Mouse (Mus musculus) embryonic facial prominence, embryonic 11.5 days (tissue): ENCODE data around the gene Spg21. TPM values are rescaled to one million over a fixed set of nuclear protein-coding genes. Genes with fewer than 3 reads are reported as not detected.

Experiments
- ATAC-seq: fragments of 200-750 bp; cut with Nextera tagmentation; replicated peaks from 2 replicates; pipeline ENCODE4 v1.8.0; 2017; ENCODE audit warnings: low read depth; ENCODE audit not compliant: insufficient number of reproducible peaks, low FRiP score, low TSS enrichment
- DNase-seq: peaks from one replicate; pipeline ENCODE4 v3.0.0-alpha.2; 2015; ENCODE audit warnings: low spot score
- H3K27ac ChIP-seq: fragments of 300-500 bp; sonication (generic); replicated peaks from 2 replicates; pipeline ENCODE4 v1.5.1; 2014; ENCODE audit warnings: mild to moderate bottlenecking, low read depth, low read length, control low read depth
- H3K27me3 ChIP-seq: fragments of 300-500 bp; sonication (generic); 2 replicates; pipeline ENCODE4 v1.6.1; 2014; ENCODE audit warnings: mild to moderate bottlenecking, low read length, moderate library complexity, mixed read lengths; ENCODE audit not compliant: control insufficient read depth, insufficient read depth
- H3K36me3 ChIP-seq: fragments of 300-500 bp; sonication (generic); replicated peaks from 2 replicates; pipeline ENCODE4 v1.6.1; 2014; ENCODE audit warnings: low read depth, mild to moderate bottlenecking, low read length, moderate library complexity, mixed read lengths; ENCODE audit not compliant: control insufficient read depth, insufficient read depth
- H3K4me1 ChIP-seq: fragments of 300-500 bp; sonication (generic); 2 replicates; pipeline ENCODE4 v1.6.1; 2014; ENCODE audit warnings: low read length, mixed read lengths; ENCODE audit not compliant: control insufficient read depth, insufficient read depth
- H3K4me2 ChIP-seq: fragments of 300-500 bp; sonication (generic); 2 replicates; pipeline ENCODE4 v1.6.1; 2014; ENCODE audit warnings: low read depth, mild to moderate bottlenecking, control low read depth, low read length, moderate library complexity
- H3K4me3 ChIP-seq: fragments of 300-500 bp; sonication (generic); 2 replicates; pipeline ENCODE4 v1.5.1; 2014; ENCODE audit warnings: low read depth, low read length, control low read depth
- H3K9ac ChIP-seq: fragments of 300-500 bp; sonication (generic); replicated peaks from 2 replicates; pipeline ENCODE4 v1.6.1; 2014; ENCODE audit warnings: mild to moderate bottlenecking, control low read depth, low read length
- H3K9me3 ChIP-seq: fragments of 300-500 bp; sonication (generic); replicated peaks from 2 replicates; pipeline ENCODE4 v1.6.1; 2016; ENCODE audit warnings: mild to moderate bottlenecking, low read length, inconsistent platforms, mixed read lengths; ENCODE audit not compliant: control insufficient read depth
- WGBS: fragments of 180-500 bp; shearing (Covaris S2); extraction: QIAGEN DNeasy Blood & Tissue Kit; methylation state at CpG from one replicate; pipeline ENCODE4 v1.1.7; 2014; 5-methylcytosine and 5-hydroxymethylcytosine counted together
- polyA plus RNA-seq: library from polyadenylated mRNA; unstranded; fragments of >200 nt; fragmentation: Nextera tagmentation; extraction: Ambion mirVana; gene quantifications from 2 replicates; pipeline ENCODE4 v1.2.1, GENCODE M21; 2014

Gene Spg21
- polyA plus RNA-seq, 1 experiment from 2014 or later = 157 TPM

- Histone ChIP-seq H3K4me1 (no peaks in the 10 kb centered on the region), H3K27ac (no peak overlapping the region), H3K4me2 (no peak overlapping the region), H3K4me3 (no peak overlapping the region), H3K9me3 (no peaks in the 10 kb centered on the region), H3K9ac (no peak overlapping the region), H3K27me3 (no peaks in the 10 kb centered on the region), H3K36me3 (no peaks in the 10 kb centered on the region)
- DNase-seq (no peak), ATAC-seq (no peak)
- whole genome bisulfite sequencing = 76% methylated on average over 8 of the region's 8 CpGs
Observed at GRCm38 (mm10) chr9:65514431-65514830, 53.7 kb downstream of the Spg21 start.

GRCm38 (mm10) chr9:65514851-65515261 is 54.1 kb downstream of the Spg21 start:
- ATAC-seq (no peak), DNase-seq (no peak)
- Histone ChIP-seq H3K4me2 (no peak overlapping the region), H3K4me3 (no peak overlapping the region), H3K9me3 (no peaks in the 10 kb centered on the region), H3K4me1 (no peaks in the 10 kb centered on the region), H3K36me3 (no peaks in the 10 kb centered on the region), H3K27me3 (no peaks in the 10 kb centered on the region), H3K9ac (no peak overlapping the region), H3K27ac (no peak overlapping the region; the same call in 1 of the 2 replicates)
- WGBS = 63% methylated on average over 3 of the region's 3 CpGs

GRCm38 (mm10) chr9:65519807-65520504 is 59.2 kb downstream of the Spg21 start, which contains the start of gene Ankdd1a:
Ankdd1a (minus strand) TSS chr9:65520193.
- Histone ChIP-seq H3K4me1 (no peaks in the 10 kb centered on the region), H3K27me3 (no peaks in the 10 kb centered on the region), H3K4me3 (peak within 1 kb of the TSS; percentile 20), H3K9ac (peak within 1 kb of the TSS; percentile 26; the same call in 1 of the 2 replicates), H3K27ac (no peak within 1 kb of the TSS), H3K9me3 (no peaks in the 10 kb centered on the region), H3K4me2 (peak within 1 kb of the TSS; percentile 42), H3K36me3 (no peaks in the 10 kb centered on the region)
- 7% methylated on average over 25 of the region's 25 CpGs for WGBS
- peak; percentile 46 for DNase-seq
- peak; percentile 53 for ATAC-seq

- no peak for ATAC-seq
- no peak overlapping the region for H3K9ac ChIP-seq
- H3K4me2 ChIP-seq = peak overlapping the region; percentile 42
- H3K4me3 ChIP-seq = no peak overlapping the region; the same call in 1 of the 2 replicates
- no peak overlapping the region for H3K27ac ChIP-seq
- no peaks in the 10 kb centered on the region for H3K9me3 ChIP-seq
- H3K36me3 ChIP-seq = no peaks in the 10 kb centered on the region
- no peaks in the 10 kb centered on the region for H3K4me1 ChIP-seq
- 16% methylated on average over 11 of the region's 11 CpGs for WGBS
- H3K27me3 ChIP-seq = no peaks in the 10 kb centered on the region
- DNase-seq = no peak
Observed at GRCm38 (mm10) chr9:65520505-65520876, 59.7 kb downstream of the Spg21 start.

- Histone ChIP-seq H3K4me2 (no peak overlapping the region), H3K4me3 (no peak overlapping the region), H3K9ac (no peak overlapping the region), H3K36me3 (no peaks in the 10 kb centered on the region), H3K27ac (no peak overlapping the region), H3K9me3 (no peaks in the 10 kb centered on the region), H3K4me1 (no peaks in the 10 kb centered on the region), H3K27me3 (no peaks in the 10 kb centered on the region)
- DNase-seq (peak; percentile 89), ATAC-seq (peak; percentile 71; the same call in 1 of the 2 replicates)
- 21% methylated on average over 14 of the region's 14 CpGs for WGBS
Observed at GRCm38 (mm10) chr9:65523611-65524364, 63.0 kb downstream of the Spg21 start.

GRCm38 (mm10) chr9:65525445-65526195 is 64.9 kb downstream of the Spg21 start:
- no peak overlapping the region for H3K27ac ChIP-seq
- no peak overlapping the region for H3K9ac ChIP-seq
- no peak overlapping the region for H3K4me3 ChIP-seq
- H3K4me2 ChIP-seq = no peak overlapping the region
- no peaks in the 10 kb centered on the region for H3K36me3 ChIP-seq
- no peaks in the 10 kb centered on the region for H3K4me1 ChIP-seq
- ATAC-seq (no peak), DNase-seq (no peak)
- H3K9me3 ChIP-seq = no peaks in the 10 kb centered on the region
- 76% methylated on average over 10 of the region's 10 CpGs for WGBS
- H3K27me3 ChIP-seq = no peaks in the 10 kb centered on the region

GRCm38 (mm10) chr9:65528417-65529038 is 67.8 kb downstream of the Spg21 start:
- Histone ChIP-seq H3K4me1 (no peaks in the 10 kb centered on the region), H3K27me3 (no peaks in the 10 kb centered on the region), H3K4me2 (no peak overlapping the region), H3K36me3 (no peaks in the 10 kb centered on the region), H3K27ac (no peak overlapping the region), H3K9ac (no peak overlapping the region), H3K9me3 (no peaks in the 10 kb centered on the region), H3K4me3 (no peak overlapping the region)
- ATAC-seq = no peak
- no peak for DNase-seq
- 83% methylated on average over 6 of the region's 6 CpGs for WGBS
